Mouse (Mus musculus) mature B cell (primary cell): ENCODE data around the gene 4930467E23Rik.
"Not testable (repeated sequence)": the region's sequence is repeated elsewhere in the genome, so short reads cannot be mapped to it uniquely, and the experiment has no call there.

Experiments
- in situ Hi-C: fragments of 300-500 bp; cut with MboI; formaldehyde crosslinking; loops from 2 replicates; pipeline ENCODE4 v1.14.3; 2019

4930467E23Rik gene

DNA sequence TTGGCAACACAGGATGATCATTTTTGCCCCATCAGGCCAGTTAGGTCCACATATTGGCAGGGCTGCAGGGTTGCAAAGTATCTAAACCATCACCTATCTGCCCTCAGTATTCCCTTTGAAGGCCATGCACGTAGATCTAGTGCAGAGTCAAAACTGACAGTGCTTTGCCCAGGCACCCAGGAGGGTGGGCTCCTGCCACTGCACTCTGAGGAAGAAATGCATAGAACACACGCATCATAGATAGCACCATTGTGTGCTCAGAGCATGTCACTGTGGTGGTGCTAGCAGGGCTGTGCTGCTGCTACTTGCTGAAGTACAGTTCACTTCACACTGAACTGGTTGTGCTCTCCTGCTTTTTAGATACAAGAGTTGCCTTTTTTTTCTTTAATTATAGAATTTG is at the start of gene 4930467E23Rik:
Gene 4930467E23Rik (plus strand): TSS at position 301 of the 400 bp plus-strand sequence.
- in situ Hi-C loops = not testable (repeated sequence)

DNA sequence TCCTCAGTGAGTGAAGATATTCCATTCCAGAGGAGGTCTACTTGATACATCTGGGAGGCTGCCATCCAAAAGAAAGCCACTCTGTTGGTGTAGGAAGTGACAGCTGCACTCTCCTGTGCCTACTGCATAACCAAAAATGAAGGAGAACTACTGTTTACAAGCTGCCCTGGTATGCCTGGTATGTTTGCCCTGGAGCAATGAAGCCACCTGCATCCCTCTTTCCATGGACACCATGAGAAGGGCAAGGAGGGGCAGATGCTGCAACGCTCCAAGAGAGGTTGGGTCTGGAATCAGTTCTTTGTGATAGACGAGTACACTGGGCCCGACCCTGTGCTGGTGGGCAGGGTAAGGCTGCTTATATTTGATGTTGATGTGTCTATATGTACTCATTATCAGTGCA is 47.1 kb upstream of the 4930467E23Rik start:
- in situ Hi-C loops = not testable (repeated sequence)

DNA sequence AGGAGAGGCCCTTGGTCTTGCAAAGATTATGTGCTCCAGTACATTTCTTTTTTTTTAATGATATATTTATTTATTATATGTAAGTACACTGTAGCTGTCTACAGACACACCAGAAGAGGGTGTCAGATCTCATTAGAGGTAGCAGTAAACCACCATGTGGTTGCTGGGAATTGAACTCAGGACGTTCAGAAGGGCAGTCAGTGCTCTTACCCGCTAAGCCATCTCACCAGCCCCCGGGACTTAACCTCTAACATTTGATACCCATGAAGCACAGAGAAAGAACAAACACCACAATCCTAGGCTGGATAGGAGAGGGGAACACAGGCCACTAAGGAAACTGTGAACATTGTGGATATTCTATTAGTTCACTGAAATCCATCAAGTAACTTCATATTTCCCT is 43.9 kb upstream of the 4930467E23Rik start:
- in situ Hi-C loops = not testable (repeated sequence)

DNA sequence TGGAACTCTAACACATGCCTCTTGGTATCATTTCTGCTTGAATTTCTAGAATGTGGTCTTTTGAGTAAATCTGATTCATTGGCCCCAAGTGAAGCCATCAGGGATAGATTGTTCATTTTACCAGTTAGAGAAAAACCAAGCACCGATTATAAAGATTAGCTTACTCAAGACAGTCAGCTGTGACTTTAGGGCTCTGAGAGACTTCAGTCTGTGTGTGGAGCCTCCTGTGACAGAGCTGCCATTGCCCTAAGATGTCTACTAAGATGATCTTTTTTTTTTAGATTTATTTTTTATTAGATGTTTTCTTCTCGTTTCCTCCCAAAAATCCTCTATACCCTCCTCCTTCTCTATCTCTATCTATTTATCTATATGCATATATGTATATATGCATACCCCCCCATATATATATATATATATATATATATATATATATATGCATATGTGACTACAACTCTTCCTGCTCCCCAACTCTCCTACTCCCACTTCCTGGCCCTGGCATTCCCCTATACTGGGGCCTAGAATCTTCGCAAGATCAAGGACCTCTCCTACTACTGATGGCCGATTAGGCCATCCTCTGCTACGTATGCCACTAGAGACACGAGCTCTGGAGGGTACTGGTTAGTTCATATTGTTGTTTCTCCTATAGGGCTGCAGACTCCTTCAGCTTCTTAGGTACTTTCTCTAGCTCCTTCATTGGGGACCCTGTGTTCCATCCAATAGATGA is 40.4 kb upstream of the 4930467E23Rik start:
- in situ Hi-C loops = not testable (repeated sequence)

DNA sequence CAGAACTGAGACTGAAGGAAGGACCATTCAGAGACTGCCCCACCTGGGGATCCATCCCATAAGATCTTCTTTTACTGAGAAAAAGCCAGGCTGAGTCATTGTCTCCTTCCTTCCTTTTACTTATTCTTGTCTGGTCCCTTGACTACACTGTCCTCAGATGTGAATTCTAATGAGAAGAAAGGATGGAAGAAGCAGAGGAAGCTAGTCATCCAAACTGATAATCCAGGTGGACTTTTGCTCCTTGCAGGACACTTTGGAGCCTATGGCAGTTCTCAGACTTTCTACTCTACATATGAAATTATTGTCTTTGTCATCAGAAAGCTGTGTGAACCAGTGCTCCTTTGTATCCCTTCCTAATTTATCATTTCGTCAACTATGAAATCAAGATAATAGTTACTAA is 39.6 kb upstream of the 4930467E23Rik start:
- in situ Hi-C loops = not testable (repeated sequence)

DNA sequence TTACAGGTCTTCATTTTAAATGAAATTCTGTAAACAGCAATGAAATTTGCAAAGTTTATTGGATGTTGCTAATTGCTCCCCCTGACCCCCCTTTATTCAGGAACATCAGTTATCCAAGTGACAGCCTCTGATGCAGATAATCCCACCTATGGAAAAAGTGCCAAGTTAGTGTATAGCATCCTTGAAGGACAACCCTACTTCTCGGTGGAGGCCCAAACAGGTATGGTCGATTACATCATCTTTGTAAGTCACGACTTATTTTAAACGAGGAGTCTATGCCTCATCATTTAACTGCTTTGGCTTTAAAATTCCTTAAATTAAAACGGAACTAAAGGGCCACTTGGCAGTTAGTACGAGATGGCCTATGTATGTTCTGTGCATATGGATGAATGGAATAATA is 38.0 kb upstream of the 4930467E23Rik start:
- in situ Hi-C loops = not testable (repeated sequence)

DNA sequence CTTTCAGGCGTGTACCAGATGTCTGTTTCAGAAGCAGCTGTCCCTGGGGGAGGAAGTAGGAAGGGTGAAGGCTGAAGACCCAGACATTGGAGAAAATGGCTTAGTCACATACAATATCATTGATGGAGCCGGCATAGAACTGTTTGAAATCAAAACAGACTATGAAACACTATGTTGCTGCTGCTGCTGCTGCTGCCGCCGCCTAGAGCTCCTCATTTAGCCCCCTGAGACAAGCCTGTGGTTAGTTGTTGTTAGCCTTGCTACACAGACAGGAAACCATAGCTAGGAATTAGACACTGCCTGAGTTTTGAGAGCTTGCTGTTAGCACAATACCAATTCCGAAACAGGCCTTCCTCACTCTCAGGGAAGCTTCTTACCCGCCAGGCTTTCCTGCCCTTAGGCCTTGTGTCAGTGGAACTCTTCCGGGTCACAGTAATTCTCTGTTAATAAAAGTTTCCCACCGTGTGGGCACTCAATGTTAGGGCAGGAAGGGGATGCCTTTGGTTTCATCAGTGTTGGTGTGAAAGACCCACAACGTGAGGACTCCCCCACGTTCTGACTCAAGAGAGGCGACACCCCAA is 31.8 kb upstream of the 4930467E23Rik start:
- in situ Hi-C loops = not testable (repeated sequence)

DNA sequence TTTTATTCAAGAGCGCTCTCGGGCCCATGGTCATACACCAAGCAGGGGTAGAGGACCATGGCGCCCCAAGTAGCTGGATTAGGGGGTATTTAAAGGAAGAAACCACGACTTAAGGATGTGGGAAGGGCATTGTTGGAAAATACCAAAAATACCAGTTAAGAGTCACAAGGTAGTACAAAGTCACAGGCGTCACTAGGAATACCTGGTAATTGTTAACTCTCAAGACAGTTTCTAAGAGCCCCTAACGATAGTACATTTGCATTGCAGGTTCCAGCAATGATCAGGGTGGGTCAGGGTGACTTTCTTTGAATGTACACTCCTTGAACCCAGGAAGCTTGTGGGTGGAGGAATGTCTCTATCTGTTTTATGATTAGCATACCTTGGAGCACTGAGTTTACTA is 31.3 kb upstream of the 4930467E23Rik start:
- in situ Hi-C loops = not testable (repeated sequence)

DNA sequence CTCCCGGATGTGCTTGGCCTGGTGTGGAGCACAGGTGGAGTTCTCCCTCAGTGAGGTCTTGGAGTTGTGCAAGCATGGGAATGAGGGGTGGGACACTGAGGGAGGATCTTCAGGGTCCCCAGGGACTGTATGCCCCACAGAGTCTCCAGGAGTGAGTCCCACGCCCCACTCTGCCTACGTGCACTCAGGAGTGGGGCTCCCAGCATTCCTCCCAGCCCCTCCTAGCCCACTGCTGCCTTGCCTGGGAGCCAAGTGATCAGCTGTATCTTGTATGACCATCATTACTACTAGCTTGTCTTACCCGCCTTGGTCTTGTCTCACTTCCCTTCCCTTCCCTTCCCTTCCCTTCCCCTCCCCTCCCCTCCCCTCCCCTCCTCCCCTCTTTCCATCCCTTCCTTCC is 30.7 kb upstream of the 4930467E23Rik start:
- in situ Hi-C loops = not testable (repeated sequence)

DNA sequence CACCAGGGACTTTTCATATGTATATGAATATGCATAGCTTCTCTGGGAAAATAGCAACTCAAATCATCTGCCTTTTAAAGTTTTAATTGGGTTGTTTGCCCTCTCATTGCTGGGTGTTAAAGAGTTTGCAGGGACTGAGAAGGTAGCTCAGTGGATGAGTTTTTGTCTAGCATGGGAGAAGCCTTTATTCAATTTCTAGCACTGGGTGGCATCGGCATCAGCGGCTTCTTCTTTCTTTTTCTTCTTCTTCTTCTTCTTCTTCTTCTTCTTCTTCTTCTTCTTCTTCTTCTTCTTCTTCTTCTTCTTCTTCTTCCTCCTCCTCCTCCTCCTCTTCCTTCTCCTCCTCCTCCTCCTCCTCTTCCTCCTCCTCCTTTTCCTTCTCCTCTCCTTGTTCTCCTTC is 28.1 kb upstream of the 4930467E23Rik start:
- in situ Hi-C loops = not testable (repeated sequence)

DNA sequence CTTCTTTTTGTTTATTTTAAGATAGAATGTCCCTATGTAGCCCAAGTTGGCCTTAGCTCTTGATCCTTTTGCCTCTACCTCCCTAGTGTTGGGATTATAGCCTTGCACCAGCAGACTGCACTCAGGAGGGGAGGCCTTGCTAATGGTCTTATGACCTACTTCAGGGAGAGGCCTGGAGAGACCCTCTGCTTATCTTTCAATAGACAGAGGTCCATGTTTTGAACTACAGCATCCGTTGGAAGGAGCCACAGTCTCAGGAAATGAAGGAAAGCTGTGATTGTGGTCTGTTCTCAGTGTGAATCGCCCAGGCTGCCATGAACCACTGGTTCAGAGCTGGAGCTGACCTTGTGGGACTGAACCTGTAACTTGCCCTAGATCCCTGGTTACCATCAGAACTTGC is 27.1 kb upstream of the 4930467E23Rik start:
- in situ Hi-C loops = not testable (repeated sequence)

DNA sequence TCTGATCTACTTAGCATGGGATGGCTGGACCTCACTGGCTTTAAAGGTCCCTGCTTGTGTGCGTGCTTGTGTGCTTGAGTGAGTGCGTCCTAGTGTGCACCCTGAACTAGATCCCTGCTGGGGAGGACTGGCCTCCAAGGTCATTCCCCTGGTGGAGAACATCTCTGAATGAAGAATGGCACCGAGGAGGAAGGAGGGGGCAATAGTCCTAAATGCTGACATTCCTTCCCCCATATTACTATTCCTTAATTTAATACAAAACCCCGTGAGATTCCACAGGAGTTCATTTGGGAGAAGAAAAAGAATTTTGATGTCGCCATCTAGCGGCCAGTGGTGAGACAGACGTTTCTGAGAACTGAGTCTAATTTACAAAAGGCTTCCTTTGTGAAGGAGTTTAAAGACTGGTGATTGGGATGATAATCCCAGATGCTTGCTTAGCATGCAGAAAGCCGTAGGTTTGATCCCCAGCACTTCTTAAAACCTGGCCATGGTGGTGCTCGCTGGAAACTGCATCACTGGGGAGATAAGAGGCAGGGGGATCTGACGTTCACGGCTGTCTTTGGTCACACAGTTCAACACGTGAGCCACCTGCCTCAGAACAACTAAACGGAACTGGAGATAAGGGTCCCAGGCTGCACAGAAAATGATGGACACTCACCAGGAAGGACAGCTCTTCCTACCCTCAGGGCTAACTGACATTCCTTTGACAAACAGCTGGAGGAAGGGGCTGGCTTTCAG is 26.2 kb upstream of the 4930467E23Rik start:
- in situ Hi-C loops = not testable (repeated sequence)

DNA sequence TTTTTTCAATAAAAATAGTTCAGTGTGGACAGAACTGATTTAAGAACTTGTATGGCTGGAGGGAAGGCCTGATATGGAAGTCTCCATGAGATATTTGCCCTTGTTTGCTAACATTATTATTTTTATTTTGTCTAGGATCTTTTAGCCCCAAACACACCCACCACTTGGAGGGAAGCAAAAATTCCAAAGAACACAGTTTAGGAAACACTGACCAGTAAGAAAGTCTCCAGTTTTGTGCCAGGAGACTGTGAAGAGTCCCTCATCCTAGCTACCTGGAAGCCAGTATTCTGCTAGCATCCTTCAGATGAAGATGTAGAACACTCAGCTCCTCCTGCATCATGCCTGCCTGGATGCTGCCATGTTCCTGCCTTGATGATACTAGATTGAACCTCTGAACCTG is 25.5 kb upstream of the 4930467E23Rik start:
- in situ Hi-C loops = not testable (repeated sequence)

DNA sequence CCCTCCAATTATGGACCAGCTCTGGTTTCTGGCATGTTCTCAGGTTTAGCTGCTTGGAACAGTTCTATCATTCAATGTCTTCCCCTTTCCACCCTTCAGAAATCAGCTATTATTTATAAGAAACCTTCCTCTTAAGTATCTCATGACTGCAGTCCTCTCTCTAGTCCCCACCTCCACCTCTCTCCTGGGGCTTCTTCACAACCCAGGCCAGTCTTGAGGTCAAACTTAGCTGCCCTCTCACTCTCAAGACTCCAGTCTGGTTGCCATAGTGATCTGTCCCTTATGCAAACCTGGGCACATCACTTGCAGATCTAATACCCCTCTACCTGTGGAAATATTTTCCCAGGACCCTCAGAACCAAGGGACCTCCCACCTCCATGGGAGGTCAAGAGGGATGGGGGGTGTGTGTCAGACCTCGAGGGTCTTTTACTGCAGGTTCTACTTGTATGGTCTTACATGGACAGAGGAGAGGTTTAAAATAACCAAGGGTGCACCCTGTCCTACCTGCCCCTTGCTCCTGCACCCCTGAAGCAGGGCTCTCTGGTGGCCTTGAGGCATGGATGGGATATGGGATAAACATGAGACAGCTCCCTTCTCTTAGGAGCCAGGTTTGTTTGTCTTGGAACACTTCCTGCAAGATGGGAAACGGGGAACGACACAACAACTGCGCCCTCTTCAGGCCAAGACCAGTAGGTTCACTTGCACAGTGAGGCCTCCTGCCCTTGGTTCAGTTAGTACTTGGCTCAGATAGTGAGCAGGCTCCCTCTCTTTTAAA is 24.7 kb upstream of the 4930467E23Rik start:
- in situ Hi-C loops = not testable (repeated sequence)

DNA sequence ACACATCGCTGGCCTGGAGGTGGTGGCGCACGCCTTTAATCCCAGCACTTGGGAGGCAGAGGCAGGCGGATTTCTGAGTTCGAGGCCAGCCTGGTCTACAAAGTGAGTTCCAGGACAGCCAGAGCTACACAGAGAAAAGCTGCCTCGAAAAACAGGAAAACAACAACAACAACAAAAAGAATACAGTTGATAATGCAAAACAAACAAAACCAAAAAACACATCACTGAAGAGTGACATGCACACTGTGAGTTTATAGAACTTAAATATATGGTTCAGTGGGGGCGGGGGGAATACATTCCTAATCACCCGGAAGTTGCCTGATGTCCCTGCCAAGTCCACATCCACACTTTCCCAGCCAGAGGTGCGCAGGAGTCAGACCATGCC is 24.2 kb upstream of the 4930467E23Rik start:
- in situ Hi-C loops = not testable (repeated sequence)

DNA sequence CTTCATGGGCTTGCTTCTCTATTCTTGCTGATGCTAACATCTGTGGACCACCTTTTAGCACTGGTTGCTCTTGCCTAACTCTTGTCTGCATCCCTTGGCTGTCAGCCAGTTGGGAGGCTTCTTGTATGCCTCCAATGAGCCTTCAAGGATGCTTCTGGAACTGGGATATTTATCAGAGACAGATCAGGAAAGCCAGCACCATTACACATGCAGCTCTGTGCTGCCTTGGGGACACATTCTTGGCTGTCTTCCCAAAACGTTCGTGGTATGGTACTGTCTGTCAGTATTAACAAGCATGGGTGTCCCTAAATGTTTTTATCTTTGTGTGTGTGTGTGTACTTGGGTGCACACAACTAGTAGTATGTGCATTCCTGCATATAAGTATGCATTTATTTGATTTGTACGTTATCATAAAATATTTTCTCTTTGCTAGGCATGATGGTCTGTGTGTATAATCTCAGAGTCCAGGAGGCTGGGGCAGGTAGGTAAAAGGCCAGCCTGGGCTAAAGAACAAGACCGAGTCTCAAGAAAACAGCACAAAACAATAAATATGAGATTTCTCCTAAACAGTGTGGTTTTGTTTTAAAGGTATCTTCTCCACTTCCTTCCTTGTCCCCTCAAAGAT is 23.2 kb upstream of the 4930467E23Rik start:
- in situ Hi-C loops = not testable (repeated sequence)

DNA sequence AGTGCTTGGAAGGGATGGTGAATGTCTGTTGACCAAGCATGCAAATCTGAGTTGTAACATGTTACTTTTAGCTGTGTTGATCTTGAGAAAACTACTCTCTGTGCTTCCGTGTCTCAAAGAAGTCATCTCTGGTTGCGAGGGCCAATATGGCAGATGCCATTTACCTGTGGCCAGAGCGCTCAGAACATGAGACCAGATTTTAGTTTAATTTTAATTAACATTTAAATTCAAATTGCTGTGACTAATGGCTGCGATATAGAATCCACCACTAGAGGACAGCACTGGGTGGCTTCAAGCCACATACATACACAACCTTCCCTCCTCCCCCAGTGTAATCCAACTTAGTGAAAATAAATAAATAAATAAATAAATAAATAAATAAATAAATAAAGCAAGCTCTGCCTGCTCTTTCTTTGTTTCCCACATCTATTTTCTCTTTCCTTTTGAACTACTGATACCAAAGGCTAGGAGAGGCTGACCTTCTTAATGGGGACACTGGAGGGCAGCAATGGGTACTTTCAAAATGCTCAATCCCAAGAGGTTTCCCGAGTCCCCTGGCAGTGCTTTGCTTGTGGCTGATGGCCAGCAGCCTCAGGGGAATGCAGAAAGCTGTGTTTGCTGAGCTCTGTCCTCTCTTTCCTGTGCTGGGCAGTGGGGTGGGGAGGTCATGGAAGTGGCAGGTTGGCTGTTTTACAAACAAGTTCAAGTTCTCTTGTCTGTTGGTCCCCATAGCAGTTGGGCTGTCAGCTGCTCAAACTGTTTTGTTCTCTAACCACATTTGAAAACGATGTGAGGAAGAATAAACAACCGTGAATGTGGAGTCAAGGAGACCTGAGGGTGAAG is 22.2 kb upstream of the 4930467E23Rik start:
- in situ Hi-C loops = not testable (repeated sequence)

DNA sequence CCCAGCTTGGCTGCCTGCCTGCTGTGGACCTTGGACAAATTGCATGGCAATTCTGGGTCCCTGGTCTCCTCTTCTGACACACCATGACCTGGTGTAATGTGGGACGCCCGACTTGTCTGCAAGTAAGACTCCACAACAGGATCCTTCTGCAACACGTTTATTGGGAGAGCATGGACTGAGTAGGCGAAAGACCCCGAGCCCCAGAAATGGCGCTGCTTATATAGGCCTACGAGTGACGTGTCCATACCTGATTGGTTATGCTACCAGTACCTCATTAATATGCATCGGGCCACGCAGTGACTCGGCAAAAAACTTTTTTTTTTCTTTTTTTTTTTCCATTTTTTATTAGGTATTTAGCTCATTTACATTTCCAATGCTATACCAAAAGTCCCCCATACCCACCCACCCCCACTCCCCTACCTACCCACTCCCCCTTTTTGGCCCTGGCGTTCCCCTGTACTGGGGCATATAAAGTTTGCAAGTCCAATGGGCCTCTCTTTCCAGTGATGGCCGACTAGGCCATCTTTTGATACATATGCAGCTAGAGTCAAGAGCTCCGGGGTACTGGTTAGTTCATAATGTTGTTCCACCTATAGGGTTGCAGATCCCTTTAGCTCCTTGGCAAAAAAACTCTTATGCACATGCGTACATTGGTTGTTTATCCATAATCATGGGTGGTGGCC is 21.5 kb upstream of the 4930467E23Rik start:
- in situ Hi-C loops = not testable (repeated sequence)

DNA sequence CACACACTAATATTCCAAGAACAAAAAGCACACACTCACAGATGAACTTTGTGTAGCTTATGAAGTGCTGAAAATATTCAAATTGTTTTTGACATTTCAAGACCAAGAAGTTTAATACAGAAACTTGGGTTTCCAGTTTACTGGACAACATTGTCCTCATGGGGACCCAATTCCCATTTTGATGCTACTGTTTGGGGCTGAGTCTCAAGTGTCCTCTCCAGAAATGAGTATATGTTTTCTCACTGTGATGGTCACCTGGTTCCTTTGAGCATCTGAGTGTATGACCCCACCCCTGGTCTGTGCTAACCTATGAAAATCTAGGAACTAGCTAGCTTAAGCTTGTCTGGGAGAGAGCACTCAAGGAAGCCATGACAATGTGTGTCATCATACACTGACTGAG is 20.4 kb upstream of the 4930467E23Rik start:
- in situ Hi-C loops = not testable (repeated sequence)

DNA sequence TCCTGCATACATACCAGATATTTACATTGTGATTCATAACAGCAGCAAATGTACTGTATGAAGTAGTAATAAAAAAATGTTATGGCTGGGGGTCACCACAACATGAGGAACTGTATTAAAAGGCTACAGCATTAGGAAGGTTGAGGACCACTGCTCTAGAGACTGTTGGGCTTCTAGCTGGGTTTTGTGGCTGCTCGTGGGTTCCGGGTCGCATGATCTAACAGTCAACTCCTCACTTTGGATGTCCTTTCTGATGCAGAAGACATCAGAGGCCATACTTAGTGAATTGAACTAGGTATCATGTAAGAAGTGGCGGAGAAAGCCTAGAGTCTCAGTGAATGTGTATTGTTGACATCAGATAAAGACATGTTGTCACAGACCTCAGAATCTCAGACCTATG is 19.9 kb upstream of the 4930467E23Rik start:
- in situ Hi-C loops = not testable (repeated sequence)
